Mouse (Mus musculus): ENCODE data around the gene Abcb10.
"Not testable (repeated sequence)": the region's sequence is repeated elsewhere in the genome, so short reads cannot be mapped to it uniquely, and the experiment has no call there.

The Abcb10 gene

DNA sequence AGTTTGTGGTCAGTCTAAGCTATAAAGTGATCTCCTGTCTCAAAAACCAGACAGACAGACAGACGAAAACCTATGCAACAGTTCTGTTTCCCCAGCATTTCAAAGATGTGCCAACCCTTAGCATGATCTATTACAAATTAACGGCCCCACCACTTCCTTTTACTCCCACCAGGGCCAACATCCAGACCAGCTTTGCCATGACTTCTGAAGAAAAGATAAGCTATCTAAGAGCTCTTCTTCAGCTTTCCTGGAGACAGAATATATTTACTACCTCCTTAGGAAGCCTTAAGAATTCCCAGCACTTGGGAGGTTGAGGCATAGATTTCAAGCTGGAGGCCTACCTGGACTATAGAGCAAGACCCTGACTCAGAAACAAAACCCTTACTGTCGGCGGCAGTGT lies 2.7 kb downstream of the Abcb10 start:
- no peak for DNase-seq

DNA sequence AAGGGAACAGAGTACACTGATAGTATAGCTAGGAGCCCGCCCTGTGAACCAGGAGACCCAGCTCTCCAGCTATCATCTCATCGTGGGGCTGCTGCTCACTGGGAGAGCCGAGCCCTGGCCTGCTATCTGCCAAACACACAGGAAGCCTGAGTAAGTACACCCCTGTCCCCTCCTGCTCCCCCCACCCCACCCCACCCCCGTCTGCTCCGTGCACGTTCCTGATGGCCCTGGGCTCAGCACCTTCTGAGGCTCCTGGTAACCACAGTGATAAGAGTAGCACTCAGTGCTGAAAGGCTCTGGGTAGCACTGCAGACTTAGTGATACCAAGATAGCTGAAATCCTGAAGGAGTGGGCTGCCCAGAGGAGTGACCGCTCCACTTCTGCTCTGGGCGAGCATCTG lies 4.0 kb downstream of the Abcb10 start:
- no peak for DNase-seq

DNA sequence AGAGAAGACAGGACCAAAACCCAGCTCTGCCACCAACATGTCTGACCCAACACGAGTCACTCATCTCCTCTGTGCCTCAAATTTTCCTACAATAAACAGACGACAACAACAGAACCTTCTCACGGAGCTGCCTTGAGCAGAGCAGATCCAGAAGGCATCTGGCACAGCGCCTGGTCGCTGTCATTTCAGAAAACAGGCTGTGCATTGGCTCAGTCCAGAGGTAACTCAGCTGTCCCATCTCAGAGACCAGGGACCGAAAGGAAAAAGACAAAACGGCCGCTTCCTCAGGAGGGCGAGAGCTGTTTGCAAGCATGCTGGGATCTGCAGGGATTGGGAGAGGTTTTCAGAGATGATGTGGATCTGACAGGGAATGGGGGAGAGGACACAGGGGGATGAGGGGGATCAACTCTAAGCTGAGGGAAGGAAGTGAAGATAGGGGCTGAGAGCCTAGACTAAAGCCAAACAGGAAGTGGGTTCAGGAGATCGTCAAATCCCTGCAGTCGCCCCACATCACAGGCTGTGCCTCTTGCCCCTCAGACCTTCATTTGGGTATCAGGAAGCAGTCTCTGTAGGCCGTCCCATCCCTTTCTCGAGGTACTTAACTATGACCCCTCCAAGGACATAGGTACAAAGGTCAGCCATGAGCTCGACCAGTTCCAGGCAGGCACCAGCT lies 4.6 kb downstream of the Abcb10 start:
- DNase-seq, result peak; percentile 40

DNA sequence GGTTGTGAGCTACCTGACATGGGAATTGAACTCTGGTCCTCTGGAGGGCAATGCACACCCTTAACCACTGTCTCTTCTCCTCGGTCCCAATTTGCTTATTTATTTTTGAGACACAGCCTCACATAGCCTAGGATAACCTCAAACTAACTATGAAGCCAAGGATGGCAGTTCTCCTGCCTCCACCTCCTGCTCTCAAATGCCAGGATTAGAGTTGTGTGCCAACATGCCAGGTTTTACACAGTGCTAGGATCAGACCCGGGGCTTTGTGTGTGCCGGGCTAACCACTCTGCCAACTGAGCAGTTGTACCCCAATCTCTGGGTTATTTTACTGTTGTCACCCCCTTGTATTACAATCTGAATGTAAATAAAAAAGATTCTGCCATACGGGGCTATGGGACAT lies 5.4 kb downstream of the Abcb10 start:
- DNase-seq, result no peak

DNA sequence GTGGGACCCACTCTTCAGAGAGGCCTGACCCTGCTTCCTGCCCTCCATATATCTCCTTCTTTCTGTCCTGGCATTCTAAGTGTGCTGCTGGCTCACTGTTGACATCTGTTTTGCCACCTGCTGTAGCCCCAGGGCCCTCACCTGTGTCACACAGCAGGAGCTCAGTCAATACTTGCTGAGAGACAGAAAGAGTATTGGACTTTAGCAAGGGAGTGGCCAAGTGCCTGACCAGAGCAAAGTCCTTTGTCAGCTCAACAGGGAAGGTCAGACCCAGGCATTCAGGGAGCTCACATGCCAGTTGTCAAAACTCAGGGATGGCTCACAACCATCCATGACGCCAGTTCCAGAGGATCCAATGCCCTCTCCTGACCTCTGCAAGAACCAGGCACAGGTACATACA lies 9.4 kb downstream of the Abcb10 start:
- DNase-seq, result no peak

DNA sequence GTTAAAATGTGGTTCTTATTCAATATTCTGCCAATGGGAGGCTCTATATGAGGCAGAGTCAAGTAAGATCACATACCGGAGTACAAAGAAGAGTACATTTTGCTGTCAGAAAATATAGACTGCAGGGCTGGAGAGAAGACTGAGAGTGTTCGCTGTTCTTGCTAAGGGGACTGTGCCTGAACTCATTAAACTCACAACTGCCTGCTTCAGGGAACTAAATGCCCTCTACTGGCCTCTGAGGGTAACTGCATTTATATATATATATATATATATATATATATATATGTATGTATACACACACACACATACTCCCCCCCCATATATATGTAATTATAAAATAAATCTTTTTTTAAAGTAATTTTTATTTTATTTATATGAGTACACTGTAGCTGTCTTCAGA lies 16.0 kb downstream of the Abcb10 start:
- DNase-seq, result no peak

DNA sequence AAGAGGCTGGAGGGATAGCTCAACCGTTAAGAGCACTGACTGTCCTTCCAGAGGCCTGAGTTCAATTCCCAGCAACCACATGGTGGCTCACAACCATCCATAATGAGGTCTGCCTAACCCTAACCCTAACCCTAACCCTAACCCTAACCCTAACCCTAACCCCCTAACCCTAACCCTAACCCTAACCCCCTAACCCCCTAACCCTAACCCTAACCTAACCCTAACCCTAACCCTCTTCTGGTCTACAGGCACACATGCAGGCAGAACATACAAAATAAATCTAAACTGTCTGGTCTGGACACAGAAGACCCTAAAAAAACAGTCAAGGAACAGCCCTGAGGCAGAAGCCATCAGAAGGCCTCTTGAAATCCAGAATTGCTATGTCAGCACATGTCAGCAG lies 21.6 kb downstream of the Abcb10 start:
- no peak for DNase-seq

DNA sequence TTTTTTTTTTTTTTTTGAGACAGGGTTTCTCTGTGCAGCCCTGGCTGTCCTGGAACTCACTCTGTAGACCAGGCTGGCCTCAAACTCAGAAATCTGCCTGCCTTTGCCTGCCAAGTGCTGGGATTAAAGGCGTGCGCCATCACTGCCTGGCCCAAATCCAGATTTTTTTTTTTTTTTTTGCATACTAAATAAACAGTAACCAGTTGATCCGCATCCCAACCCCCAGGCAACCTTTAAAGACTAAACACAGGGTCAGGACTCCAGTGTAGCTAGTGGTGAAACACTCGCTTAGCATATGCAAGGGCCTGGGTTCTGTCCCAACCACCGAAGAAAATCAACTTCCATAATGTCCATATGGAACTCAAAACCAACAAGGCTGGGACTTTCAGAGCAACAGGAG lies 22.4 kb downstream of the Abcb10 start:
- DNase-seq, result not testable (repeated sequence)

DNA sequence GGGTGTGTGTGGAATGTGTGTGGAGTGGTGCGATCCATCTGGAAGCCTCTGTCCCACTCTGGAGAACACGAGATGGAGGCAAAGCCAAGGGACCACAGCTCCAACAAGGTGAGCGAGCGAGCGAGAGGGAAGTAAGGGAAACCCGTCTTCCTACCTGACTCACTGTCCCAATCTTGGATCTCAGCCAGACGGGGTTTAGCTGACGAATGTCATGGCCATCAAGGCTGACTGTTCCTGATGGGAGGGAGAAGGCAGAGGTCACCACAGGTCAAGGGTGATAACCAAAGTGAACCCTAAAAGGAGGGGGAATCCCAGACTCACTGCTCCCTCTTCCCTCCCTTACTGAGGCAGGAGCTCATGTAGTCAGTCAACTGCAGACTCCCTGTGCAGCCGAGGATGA lies 22.9 kb downstream of the Abcb10 start:
- DNase-seq, result no peak

DNA sequence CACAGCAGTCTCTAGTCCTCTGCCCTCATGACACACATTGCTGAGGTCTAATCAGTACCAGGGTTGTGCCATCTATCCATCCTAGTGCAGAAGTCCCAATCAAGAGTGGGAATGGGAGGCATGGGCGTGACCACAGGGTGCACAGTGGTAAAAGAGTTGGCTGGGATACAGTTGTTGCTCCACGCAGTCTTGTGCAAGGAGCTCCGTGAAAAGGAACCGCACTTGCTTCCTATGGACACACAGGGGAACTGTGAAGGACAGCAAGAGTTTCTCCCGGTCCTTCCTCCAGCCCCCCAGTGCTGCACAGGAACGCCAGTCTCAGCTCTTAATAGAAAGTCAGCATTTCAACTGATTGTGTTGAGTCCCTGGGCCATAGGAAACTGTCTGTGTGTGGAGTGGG lies 23.4 kb downstream of the Abcb10 start:
- DNase-seq, result no peak

DNA sequence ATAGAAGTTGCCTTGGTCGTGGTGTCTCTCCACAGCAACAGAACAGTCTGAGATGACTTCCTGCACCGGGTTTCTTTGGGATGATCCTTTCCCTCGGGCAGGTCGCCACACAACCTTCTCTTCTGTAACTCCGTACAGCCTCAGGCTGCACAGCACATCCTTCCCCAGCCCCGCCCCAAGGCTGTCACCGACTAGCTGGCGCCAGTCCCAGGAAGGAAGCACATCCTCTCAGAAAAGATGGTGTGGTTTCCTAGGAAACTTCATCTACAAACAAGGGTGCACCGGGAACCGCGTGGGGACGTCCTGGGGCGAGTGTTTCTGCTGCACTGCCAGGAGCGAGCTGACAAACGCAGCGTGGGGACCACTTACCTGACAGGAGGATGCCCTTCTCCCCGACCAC lies 24.8 kb downstream of the Abcb10 start:
- no peak for DNase-seq

DNA sequence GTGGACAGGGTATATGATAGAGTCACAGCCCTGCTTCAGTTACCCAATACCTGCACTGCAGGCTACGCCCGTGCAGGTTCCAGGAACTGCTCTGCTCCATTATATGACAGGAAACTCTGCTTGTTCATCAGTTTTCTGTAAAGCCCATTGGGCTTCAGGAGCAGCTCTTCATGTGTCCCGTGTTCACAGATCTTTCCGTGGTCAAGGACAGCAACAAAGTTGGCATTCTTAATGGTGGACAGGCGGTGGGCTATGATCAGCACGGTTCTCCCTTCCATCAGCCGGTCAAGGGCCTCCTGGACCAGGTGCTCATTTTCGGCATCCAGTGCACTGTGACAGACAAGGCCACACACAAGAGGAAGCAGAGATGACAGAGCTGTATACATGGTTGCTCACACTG lies 28.7 kb downstream of the Abcb10 start:
- DNase-seq, result no peak

DNA sequence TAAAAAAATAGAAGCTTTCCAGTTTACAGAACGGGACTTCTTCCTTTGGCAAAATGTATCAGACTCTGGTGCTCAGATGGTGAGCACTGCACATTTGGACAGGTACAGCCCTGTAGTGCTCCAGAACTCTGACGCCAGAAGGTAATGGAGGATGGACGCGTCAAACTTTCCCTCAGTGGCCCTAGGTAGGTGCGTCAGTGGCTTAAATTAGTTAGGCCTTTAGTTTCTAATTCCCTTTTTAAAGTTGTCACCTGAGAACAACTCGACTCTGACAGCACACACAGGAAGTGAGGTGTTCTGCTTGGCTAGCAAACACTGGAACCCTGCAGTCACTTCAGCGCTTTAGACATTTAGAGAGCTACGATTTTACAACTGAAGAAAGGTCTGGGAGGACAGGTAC lies 29.2 kb downstream of the Abcb10 start:
- DNase-seq, result no peak

DNA sequence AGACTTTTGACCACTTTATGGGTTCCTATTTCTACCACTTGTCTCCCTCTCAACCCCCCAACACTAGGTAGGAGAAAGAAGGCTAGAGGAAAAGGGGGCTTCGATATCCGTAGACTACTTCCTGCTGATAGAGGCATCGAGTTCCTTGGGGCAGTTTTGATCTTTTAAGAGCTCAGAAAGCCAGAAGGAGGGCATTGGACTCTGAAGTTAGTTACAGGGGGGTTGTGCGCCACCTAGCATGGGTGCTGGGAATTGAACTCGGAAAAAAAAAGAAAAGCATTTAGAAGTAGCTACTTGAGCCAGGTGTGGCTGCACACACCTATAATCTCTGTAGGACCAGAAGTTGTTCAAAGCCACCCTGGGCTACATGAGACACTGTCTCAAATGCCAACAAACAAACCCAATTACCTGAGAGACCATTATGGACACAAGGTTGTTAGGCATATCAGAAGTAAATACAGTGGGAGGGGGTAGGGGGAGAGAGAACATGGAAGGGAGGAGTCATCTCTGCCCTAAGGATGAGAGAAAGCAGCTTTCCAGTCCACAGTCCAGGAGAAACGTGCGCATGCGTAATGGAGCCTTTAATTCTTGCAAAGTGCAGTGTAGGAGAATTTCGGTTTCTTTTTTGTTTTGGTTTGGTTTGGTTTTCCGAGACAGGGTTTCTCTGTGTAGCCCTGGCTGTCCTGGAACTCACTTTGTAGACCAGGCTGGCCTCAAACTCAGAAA lies 32.7 kb downstream of the Abcb10 start:
- peak; percentile 59 for DNase-seq

DNA sequence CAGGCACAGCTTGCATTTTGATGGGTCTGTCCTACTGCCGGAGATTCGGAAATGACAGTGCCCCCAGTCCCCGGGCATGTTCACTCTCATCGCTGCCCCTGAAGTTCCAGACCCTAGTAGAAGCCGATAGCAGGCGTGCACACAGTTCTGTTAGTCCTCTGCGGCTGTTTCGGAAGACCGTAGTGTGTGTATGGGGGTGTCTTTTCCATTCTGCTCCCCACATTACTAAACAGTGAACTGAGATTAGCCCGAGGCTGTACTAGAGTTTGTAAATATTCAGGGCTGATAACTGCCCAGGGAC lies 33.3 kb downstream of the Abcb10 start:
- DNase-seq, result no peak

DNA sequence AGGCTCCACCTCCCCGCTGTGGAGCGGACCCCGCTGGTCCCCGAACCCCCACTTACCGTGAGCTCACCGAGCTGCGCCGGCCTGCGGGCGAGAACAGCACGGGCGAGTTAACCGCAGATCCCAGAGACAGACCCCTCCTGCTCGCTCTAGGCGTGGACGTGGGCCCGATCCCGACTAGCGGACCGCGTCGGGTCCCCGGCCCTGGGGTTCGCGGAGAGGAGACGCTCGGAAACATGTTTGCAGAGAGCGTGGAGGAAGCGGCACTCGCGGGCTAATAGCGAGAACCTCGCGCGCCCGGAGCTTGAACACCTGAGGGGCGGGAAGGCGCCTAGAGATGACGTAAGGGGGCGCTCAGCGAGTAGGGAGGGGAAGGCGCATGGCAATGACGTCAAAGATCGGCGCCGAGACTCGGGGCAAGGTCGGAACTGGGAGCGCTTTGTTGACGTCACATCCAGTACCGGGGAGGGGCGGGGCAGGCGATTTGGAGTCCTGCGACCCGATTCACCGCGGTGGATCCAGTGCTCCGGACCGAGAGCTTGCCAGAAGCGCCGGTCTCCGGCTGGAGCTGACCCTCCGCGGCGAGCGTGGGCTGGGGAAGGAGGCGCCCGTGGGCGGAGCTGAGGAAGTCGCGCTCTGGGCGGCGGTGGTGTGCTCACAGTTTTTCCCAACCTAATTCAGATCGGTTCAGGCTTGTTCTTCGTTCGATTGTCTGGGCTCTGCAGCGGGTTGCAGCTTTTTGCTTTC lies 33.8 kb downstream of the Abcb10 start, which contains the start of gene Nup133:
TSS of gene Nup133 (minus strand) at position 324 of the 744 bp plus-strand sequence.
- DNase-seq, result peak; percentile 99

DNA sequence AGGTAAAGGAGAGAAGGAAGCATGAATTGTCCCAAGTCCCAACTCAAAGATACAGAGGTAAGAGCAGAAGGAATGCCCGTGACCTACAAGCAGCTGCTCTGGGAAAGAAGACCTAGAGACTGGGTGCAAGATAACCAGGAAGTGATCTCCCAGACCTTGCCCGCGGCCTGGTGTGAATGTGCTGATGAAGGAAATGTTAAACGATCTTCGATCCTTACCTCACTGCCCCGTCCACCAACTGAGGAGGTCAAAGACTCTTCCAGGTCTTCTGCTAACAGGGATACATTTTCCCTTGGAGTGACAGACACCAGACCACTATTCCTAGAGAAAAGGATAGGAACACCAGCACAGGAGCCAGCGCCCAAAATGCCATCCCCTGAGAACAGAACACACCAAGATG lies 53.9 kb downstream of the Abcb10 start:
- DNase-seq, result no peak

DNA sequence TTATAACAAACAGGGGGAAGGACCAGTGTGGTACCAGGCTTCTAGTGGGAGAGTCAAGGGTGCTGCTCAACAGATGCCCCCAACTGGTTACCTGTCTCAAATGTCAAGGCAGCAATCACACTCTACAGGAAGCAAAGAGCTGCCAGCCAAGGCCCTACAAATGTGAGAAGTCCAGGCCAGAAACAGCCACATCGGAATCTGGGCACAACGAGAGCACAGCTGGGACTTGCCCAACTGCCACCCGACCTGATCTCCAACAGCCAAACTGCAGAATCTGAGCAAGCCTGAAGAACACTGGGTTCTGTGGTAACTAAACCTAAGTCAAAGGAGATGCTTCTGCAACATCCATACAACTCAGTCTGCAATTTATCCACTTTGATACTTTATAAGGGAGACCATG lies 57.3 kb downstream of the Abcb10 start:
- no peak for DNase-seq

DNA sequence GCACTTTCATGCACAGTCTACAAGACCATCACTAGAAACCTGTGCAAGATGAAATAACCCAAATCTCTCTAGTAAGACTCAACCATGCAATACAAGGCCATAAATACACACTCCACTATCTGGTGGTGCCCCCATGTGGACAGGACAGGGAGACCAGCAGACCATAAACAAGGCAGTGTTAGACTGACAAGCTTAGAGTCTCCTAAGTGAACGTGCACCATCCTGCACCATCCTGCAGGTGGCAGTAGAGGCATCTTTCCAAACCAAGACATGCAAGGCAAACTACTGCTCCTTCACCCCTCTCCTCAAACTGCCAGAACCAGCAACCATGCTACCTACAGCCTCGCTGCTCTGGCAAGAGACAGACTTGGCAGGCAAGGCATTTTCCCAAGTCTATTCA lies 58.2 kb downstream of the Abcb10 start:
- DNase-seq, result peak; percentile 89

DNA sequence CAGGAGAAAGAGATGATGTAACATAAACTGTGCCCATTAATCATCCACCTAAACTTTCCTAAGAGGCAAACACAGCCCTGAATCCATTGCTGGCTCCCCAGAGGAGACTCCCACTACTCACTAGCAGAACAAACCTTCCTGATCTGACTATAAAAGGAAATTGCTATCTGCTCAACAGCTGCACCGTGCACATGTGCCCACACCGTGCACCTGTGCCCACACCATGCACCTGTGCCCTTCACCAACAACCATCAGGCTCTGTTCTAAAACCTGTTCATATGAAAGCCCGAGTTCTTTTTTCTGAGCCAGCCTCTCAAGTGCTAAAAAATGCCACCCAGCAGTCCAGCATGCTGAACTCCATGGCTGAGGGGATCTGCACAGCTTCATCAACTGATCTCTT lies 68.3 kb downstream of the Abcb10 start:
- no peak for DNase-seq

DNA sequence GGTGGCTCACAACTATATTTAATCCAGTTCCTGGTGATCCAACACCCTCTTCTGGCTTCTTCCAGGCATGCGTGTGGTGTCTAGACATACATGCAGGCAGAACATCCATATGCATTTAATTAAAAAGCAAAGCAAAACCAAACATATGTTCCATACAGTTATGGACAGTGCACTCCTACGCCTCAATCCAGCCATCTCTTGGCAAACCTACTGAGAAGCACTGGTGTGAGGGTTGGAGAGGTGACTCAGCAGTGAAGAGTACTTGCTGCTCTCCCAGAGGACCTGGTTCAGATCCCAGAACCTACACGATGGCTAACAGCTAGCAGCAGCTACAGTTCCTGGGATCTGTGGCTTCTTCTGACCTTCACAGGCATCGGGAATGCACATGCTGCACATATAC lies 70.7 kb downstream of the Abcb10 start:
- no peak for DNase-seq

DNA sequence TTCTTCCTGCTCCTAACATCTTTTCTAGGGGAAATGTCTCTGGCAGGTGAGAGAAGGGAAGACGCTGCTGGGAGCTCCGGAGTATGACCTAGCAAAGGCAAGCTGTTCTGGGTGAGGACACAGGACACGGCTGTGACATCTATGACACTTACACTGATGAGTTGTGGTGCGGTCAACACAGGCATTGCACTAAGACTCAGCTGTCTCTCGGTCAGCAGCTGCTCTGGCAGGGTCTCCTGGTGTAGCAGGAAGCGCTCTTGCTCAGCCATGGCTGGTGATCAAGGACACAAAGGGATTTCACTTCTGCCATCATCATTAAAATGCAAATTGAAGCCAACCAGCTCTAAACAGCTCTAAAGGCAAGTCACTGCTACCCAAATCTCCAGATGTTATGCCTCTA lies 75.3 kb downstream of the Abcb10 start:
- DNase-seq, result no peak

DNA sequence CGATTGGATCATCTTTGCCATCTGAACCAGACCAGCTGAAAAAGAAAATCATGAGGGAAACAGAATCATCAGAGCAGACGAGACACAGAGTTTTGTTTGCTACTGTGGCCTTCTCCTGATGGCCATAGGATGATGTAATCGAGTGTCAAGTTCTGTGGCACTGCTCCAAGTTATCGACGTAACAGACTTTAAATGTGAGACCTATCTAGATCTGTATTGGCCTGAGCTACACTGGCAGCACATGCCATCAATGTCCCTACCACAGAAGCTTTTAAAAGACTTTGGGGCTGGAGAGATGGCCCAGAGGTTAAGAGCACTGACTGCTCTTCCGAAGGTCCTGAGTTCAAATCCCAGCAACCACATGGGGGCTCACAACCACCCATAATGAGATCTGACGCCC lies 80.3 kb downstream of the Abcb10 start:
- DNase-seq, result no peak
